Mouse (Mus musculus): ENCODE results near the gene Ntf5. TPM values are rescaled to one million over a fixed set of nuclear protein-coding genes. Genes with fewer than 3 reads are reported as not detected.
"Not testable (repeated sequence)": the region's sequence is repeated elsewhere in the genome, so short reads cannot be mapped to it uniquely, and the experiment has no call there.

Gene Ntf5
- polyA plus RNA-seq, 1 experiment from 2014 or later, result 0.35 TPM

- H3K27me3 ChIP-seq, result peaks cover 30% of the 10 kb centered on the region
- peaks cover 51% of the 10 kb centered on the region for H3K36me3 ChIP-seq
- H3K4me2 ChIP-seq, result no peak overlapping the region
- 80% methylated on average over 5 of the region's 5 CpGs for WGBS (ENCODE audit: insufficient replicate concordance)
- H3K9ac ChIP-seq, result no peak overlapping the region
- peaks cover 33% of the 10 kb centered on the region for H3K4me1 ChIP-seq (replicated peaks)
- no peak overlapping the region for H3K27ac ChIP-seq
- ATAC-seq (ENCODE audit: low read depth), result no peak
- DNase-seq, result no peak
- H3K9me3 ChIP-seq (replicated peaks), result no peaks in the 10 kb centered on the region
- no peak overlapping the region for H3K4me3 ChIP-seq (replicated peaks)
Observed at GRCm38 (mm10) chr7:45372371-45372770, 41.1 kb upstream of the Ntf5 start.

- Histone ChIP-seq H3K9me3 (replicated peaks) (no peaks in the 10 kb centered on the region), H3K27ac (no peak overlapping the region), H3K4me2 (no peak overlapping the region), H3K9ac (no peak overlapping the region), H3K36me3 (peaks cover 74% of the 10 kb centered on the region), H3K27me3 (peaks cover 9% of the 10 kb centered on the region), H3K4me1 (replicated peaks) (peaks cover 16% of the 10 kb centered on the region), H3K4me3 (replicated peaks) (no peak overlapping the region)
- ATAC-seq (ENCODE audit: low read depth) (no peak), DNase-seq (no peak)
- 80% methylated on average over 8 of the region's 8 CpGs for WGBS (ENCODE audit: insufficient replicate concordance)
Observed at GRCm38 (mm10) chr7:45374620-45375019, 38.9 kb upstream of the Ntf5 start.

DNA sequence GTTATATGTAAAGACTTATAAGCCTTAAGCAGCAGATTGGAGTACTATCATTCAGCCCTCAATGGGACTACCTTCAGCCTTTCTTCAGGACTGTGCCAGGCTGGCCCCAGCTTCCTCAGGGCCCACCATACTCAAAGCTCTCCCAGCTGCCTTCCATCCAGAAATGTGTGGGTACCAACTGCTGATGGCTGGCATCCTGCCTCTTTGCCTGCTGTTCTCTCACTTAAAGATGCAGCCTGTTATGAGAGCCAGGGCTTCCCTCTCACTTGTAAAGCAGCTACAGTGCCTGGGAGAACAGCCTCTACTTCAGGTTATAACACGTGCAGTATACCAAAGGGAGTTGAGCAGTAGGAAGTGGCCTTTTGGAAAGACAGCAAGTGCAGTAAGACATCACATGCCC is 37.4 kb upstream of the Ntf5 start:
- Histone ChIP-seq H3K4me1 (replicated peaks) (0 out of 2 replicates have a peak, but pooled peaks cover 2% of the 10 kb centered on the region), H3K27ac (no peak overlapping the region), H3K9me3 (replicated peaks) (no peaks in the 10 kb centered on the region), H3K4me3 (replicated peaks) (no peak overlapping the region), H3K27me3 (no peaks in the 10 kb centered on the region), H3K4me2 (no peak overlapping the region), H3K9ac (no peak overlapping the region), H3K36me3 (peaks cover 88% of the 10 kb centered on the region)
- DNase-seq, result no peak
- 87% methylated on average over 1 of the region's 1 CpGs for WGBS (ENCODE audit: insufficient replicate concordance)
- ATAC-seq (ENCODE audit: low read depth), result no peak

DNA sequence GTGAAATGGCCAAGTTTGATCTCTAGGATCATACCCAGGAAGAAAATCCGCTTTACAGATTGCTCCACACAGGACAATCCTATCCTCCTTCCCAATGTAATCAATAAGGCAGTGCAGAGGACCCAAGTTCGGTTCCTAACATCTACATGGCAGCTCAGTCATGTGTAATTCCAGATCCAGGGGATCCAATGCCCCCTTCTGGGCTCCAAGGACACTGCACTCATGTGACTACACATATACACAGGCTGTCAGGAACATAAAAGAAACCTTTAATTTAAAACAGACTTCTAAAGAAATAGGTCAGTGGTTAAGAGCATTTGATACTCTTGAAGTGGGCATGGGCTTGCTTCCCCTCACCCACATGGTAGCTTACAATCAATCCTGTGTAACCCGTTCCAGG is 27.4 kb upstream of the Ntf5 start:
- H3K4me3 ChIP-seq (replicated peaks), result no peak overlapping the region
- no peaks in the 10 kb centered on the region for H3K9me3 ChIP-seq (replicated peaks)
- no peaks in the 10 kb centered on the region for H3K4me1 ChIP-seq (replicated peaks)
- H3K27ac ChIP-seq, result no peak overlapping the region
- DNase-seq (no peak), ATAC-seq (ENCODE audit: low read depth) (no peak)
- H3K27me3 ChIP-seq, result no peaks in the 10 kb centered on the region
- peaks cover 100% of the 10 kb centered on the region for H3K36me3 ChIP-seq
- WGBS (ENCODE audit: insufficient replicate concordance), result 88% methylated on average over 3 of the region's 3 CpGs
- no peak overlapping the region for H3K4me2 ChIP-seq
- no peak overlapping the region for H3K9ac ChIP-seq

DNA sequence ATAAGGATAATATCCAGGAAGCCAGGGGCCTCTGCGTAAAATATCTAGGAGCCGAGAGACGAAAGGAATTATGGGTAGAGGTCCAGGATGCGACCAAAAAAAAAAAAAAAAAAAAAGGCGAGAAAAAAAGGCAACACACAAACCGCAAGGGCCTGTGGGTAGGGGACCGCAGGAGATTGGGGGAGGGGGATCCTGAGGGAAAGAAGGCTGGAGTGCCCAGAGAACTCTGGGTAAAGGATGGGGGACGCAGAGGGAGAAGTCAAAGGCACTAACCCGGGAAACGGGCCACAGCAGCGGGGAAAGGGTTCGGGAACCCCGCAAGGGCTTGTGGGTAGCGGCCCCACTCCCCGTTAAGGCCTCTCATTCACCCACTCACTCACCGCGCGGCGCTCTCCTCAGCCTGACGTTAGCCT is 18.4 kb upstream of the Ntf5 start:
- H3K9ac ChIP-seq, result peak overlapping the region; percentile 92
- no peak for DNase-seq
- peak overlapping the region; percentile 95 for H3K27ac ChIP-seq
- 0% methylated on average over 19 of the region's 20 CpGs for WGBS (ENCODE audit: insufficient replicate concordance)
- no peaks in the 10 kb centered on the region for H3K27me3 ChIP-seq
- peak; percentile 74 for ATAC-seq (ENCODE audit: low read depth)
- H3K4me3 ChIP-seq (replicated peaks), result peak overlapping the region; percentile 84
- H3K9me3 ChIP-seq (replicated peaks), result no peaks in the 10 kb centered on the region
- H3K4me2 ChIP-seq, result peak overlapping the region; percentile 92
- H3K36me3 ChIP-seq, result peaks cover 40% of the 10 kb centered on the region
- peaks cover 37% of the 10 kb centered on the region for H3K4me1 ChIP-seq (replicated peaks)

- under 1% methylated on average over 60 of the region's 60 CpGs for WGBS (ENCODE audit: insufficient replicate concordance)
- Histone ChIP-seq H3K4me1 (replicated peaks) (peaks cover 37% of the 10 kb centered on the region), H3K27me3 (no peaks in the 10 kb centered on the region), H3K9ac (peak within 1 kb of the TSS; percentile 92), H3K4me3 (replicated peaks) (peak within 1 kb of the TSS; percentile 84), H3K4me2 (peak within 1 kb of the TSS; percentile 92), H3K36me3 (peaks cover 34% of the 10 kb centered on the region), H3K9me3 (replicated peaks) (no peaks in the 10 kb centered on the region), H3K27ac (peak within 1 kb of the TSS; percentile 95)
- ATAC-seq (ENCODE audit: low read depth) (peak; percentile 96), DNase-seq (peak; percentile 100)
Observed at GRCm38 (mm10) chr7:45395578-45396336, 17.7 kb upstream of the Ntf5 start, which contains the start of gene Snrnp70. Snrnp70 (minus strand) TSS chr7:45395742.

DNA sequence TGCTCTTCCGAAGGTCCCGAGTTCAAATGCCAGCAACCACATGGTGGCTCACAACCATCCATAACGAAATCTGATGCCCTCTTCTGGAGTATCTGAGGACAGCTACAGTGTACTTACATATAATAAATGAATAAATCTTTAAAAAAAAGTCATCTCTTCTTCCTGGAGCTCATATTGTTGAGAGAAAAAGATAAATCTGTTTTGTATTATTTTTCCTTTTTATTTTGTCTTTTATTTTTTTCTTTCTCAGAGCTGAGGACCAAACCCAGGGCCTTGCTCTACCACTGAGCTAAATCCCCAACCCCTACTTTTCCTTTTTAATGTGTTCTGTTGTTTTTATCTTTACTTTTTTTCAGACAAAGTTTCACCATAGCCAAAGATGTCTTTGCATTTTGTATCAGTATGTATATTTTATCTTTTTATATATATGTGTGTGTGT is 17.1 kb upstream of the Ntf5 start:
- Histone ChIP-seq H3K4me3 (replicated peaks) (peak overlapping the region; percentile 84), H3K9ac (peak overlapping the region; percentile 71), H3K27ac (peak overlapping the region; percentile 95), H3K36me3 (peaks cover 29% of the 10 kb centered on the region), H3K4me1 (replicated peaks) (peaks cover 37% of the 10 kb centered on the region), H3K4me2 (peak overlapping the region; percentile 75)
- not testable (repeated sequence) for H3K9me3 ChIP-seq (replicated peaks); DNase-seq; H3K27me3 ChIP-seq
- peak; percentile 27 for ATAC-seq (ENCODE audit: low read depth)
- 2% methylated on average over 3 of the region's 3 CpGs for WGBS (ENCODE audit: insufficient replicate concordance)

DNA sequence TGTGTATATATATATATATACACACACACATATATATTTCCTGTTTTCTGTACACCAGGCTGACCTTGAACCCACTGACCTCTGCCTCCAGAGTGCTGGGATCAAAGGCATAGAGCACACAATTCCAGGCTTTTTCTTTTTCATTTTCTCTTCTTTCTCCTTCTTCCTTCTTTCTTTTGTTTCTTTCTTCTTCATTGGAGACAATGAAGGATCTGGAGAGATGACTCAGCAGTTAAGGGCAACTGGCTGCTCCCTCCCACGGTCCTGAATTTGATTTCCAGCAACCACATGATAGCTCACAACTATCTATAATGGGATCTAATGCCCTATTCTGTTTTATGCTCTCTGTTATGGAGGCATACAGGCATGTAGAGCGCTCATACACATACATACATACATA is 16.7 kb upstream of the Ntf5 start:
- H3K27ac ChIP-seq, result peak overlapping the region; percentile 21; the same call in 1 of the 2 replicates
- DNase-seq (no peak), ATAC-seq (ENCODE audit: low read depth) (no peak)
- peaks cover 37% of the 10 kb centered on the region for H3K4me1 ChIP-seq (replicated peaks)
- no peaks in the 10 kb centered on the region for H3K9me3 ChIP-seq (replicated peaks)
- H3K27me3 ChIP-seq, result peaks cover 4% of the 10 kb centered on the region; the same call in 1 of the 2 replicates
- no peak overlapping the region for H3K4me3 ChIP-seq (replicated peaks)
- H3K9ac ChIP-seq, result peak overlapping the region; percentile 40; the same call in 1 of the 2 replicates
- peak overlapping the region; percentile 75; the same call in 1 of the 2 replicates for H3K4me2 ChIP-seq
- H3K36me3 ChIP-seq, result peaks cover 25% of the 10 kb centered on the region
- 49% methylated on average over 2 of the region's 2 CpGs for WGBS (ENCODE audit: insufficient replicate concordance)

DNA sequence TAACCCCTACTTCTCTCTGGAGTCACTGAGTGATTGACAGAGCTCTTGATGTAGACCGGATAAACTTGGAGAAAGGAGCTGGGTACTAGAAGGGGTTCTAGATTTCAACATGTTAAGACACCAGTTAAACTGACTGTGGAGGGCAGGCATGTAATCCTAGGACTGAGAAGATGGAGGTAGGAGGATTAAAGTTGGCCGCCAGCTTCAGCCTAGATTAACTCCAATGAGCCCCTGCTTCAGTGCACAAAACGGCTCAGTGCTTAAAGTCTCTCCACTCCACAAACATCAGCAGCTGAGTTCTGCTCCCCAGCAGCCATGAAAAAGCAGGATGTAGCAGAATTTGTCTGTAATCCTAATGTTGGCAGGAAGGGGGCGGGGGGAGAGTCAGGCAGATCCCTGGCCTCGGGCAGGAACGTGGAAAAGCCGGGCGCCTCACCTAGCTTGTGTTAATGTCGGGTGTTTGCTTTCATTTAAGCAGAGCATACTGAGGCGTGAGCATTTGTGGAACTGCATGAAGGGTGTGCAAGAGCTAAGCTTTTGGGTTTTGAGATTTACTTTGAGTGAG is 11.9 kb upstream of the Ntf5 start:
- Histone ChIP-seq H3K27ac (no peak overlapping the region), H3K4me2 (no peak overlapping the region), H3K27me3 (peaks cover 28% of the 10 kb centered on the region), H3K4me3 (replicated peaks) (no peak overlapping the region), H3K9ac (no peak overlapping the region), H3K4me1 (replicated peaks) (peaks cover 19% of the 10 kb centered on the region), H3K36me3 (no peaks in the 10 kb centered on the region), H3K9me3 (replicated peaks) (no peaks in the 10 kb centered on the region)
- WGBS (ENCODE audit: insufficient replicate concordance), result 59% methylated on average over 10 of the region's 10 CpGs
- DNase-seq (no peak), ATAC-seq (ENCODE audit: low read depth) (no peak)

DNA sequence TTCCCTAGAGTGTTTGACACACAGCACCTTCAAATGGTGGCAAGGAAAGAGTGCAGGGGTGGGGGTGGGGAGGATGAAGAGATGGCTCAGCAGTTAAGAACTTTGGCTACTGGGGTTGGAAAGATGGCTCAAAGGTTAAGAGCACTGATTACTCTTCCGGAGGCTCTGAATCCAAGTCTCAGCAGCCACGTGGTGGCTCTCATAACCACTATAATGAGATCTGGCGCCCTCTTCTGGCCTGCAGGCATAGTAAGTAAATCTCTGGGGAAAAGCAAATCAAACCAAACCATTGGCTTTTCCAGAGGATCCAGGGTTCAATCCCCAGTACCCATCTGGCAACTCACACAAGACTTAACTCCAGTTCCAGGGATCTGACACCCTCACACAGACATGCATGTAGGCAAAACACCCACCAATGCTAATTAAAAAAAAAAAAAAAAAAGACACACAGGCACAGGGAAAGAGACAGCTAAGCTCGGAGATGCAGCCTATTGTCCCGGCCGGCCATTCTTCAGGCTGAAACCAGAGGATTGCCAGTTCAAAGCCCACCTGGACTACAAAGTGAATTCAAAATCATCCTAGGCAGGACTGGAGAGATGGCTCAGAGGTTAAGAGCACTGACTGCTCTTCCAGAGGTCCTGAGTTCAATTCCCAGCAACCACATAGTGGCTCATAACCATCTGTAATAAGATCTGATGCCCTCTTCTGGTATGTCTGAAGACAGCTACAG is 9.8 kb upstream of the Ntf5 start:
- ATAC-seq (ENCODE audit: low read depth) (0 out of 2 replicates have a peak, but pooled peaks have one; percentile 23), DNase-seq (peak; percentile 44)
- Histone ChIP-seq H3K4me1 (replicated peaks) (peaks cover 16% of the 10 kb centered on the region), H3K4me3 (replicated peaks) (no peak overlapping the region), H3K27ac (no peak overlapping the region), H3K4me2 (no peak overlapping the region), H3K36me3 (no peaks in the 10 kb centered on the region), H3K27me3 (peaks cover 49% of the 10 kb centered on the region), H3K9ac (no peak overlapping the region), H3K9me3 (replicated peaks) (no peaks in the 10 kb centered on the region)
- WGBS (ENCODE audit: insufficient replicate concordance), result 39% methylated on average over 6 of the region's 6 CpGs

Data from liver, embryonic 13.5 days (tissue).